Mouse (Mus musculus) ES-E14 (cell line): Measurements from ENCODE around the gene Rad51b. TPM values are rescaled to one million over a fixed set of nuclear protein-coding genes. Genes with fewer than 3 reads are reported as not detected.

ENCODE experiments used
- DNase-seq: peaks from one replicate; pipeline ENCODE4 v3.0.0-alpha.2; 2013; ENCODE audit warnings: low read depth, low spot score
- H3K27ac ChIP-seq: 2 replicates; pipeline ENCODE4 v1.5.1; 2012; ENCODE audit warnings: low read depth, mild to moderate bottlenecking, low read length, moderate library complexity, mixed read lengths; ENCODE audit not compliant: poor library complexity, insufficient read depth, severe bottlenecking
- H3K36me3 ChIP-seq: 2 replicates; pipeline ENCODE4 v1.6.1; 2012; ENCODE audit warnings: mild to moderate bottlenecking, low read length, moderate library complexity, mixed read lengths; ENCODE audit not compliant: control insufficient read depth, poor library complexity, insufficient read depth, severe bottlenecking
- H3K4me1 ChIP-seq, 2 experiments: fragments of 150-350 bp in 1 of 2; sonication (generic) in 1 of 2; 2 replicates each; pipeline ENCODE4 v1.6.1; 2012; ENCODE audit warnings: low read length in 2 of 2, mild to moderate bottlenecking in 1 of 2, mixed read lengths in 1 of 2; ENCODE audit not compliant: control insufficient read depth in 2 of 2, insufficient read depth in 2 of 2, poor library complexity in 1 of 2
- H3K4me3 ChIP-seq, 2 experiments: fragments of 150-350 bp in 1 of 2; sonication (generic) in 1 of 2; 2 replicates each; pipeline ENCODE4 v1.5.1; 2012; ENCODE audit warnings: low read length in 2 of 2, low read depth in 1 of 2, mild to moderate bottlenecking in 1 of 2, mixed read lengths in 1 of 2; ENCODE audit not compliant: insufficient read depth in 1 of 2, poor library complexity in 1 of 2, severe bottlenecking in 1 of 2
- H3K9ac ChIP-seq: 2 replicates; pipeline ENCODE4 v1.6.1; 2012; ENCODE audit warnings: low read depth, mild to moderate bottlenecking, low read length, mixed read lengths; ENCODE audit not compliant: poor library complexity, insufficient read depth, severe bottlenecking
- H3K9me3 ChIP-seq: fragments of 150-350 bp; sonication (generic); 2 replicates; pipeline ENCODE4 v1.6.1; 2012; ENCODE audit warnings: low read depth, mild to moderate bottlenecking, low read length; ENCODE audit not compliant: control insufficient read depth, insufficient read depth
- CHD2 ChIP-seq: IDR thresholded peaks from 2 replicates; pipeline ENCODE4 v1.6.1; 2014; ENCODE audit warnings: mild to moderate bottlenecking, low read depth, low read length, inconsistent platforms
- HCFC1 ChIP-seq: IDR thresholded peaks from 2 replicates; pipeline ENCODE4 v1.6.1; 2012; ENCODE audit warnings: low read length, inconsistent platforms, borderline replicate concordance; ENCODE audit not compliant: insufficient read depth
- MAFK ChIP-seq: IDR thresholded peaks from 2 replicates; pipeline ENCODE4 v1.6.1; 2014; ENCODE audit warnings: mild to moderate bottlenecking, low read depth, low read length, inconsistent platforms; ENCODE audit not compliant: insufficient read depth
- ZC3H11A ChIP-seq: IDR thresholded peaks from 2 replicates; pipeline ENCODE4 v1.6.1; 2012; ENCODE audit warnings: low read depth, mild to moderate bottlenecking, inconsistent platforms, low read length, borderline replicate concordance
- ZNF384 ChIP-seq: IDR thresholded peaks from 2 replicates; pipeline ENCODE4 v1.6.1; 2012; ENCODE audit warnings: low read depth, low read length, inconsistent platforms
- in situ Hi-C, 2 experiments: fragments of 600-800 bp; cut with MboI; formaldehyde crosslinking; loops; one replicate each; pipeline ENCODE4 v1.15.1; 2025; ENCODE audit warnings: low sequenced_read_pairs in 2 of 2, inconsistent platforms in 1 of 2; ENCODE audit not compliant: unreplicated experiment in 2 of 2
- total RNA-seq: library from RNA; depleted of rRNA; stranded (reverse); fragments of 300-350 nt; gene quantifications from 2 replicates; pipeline ENCODE4 v1.2.3, GENCODE M21; 2012

The Rad51b gene
- total RNA-seq, 1 experiment = 6.7 TPM

GRCm38 (mm10) chr12:79745225-79745624 is 448.1 kb downstream of the Rad51b start:
- Histone ChIP-seq H3K27ac (no peak overlapping the region), H3K4me1 (no peaks in the 10 kb centered on the region), H3K4me3 (no peak overlapping the region), H3K36me3 (no peaks in the 10 kb centered on the region), H3K9ac (no peak overlapping the region), H3K9me3 (no peaks in the 10 kb centered on the region)
- TF ChIP-seq HCFC1 (no peak), MAFK (no peak), CHD2 (no peak), ZNF384 (no peak), ZC3H11A (no peak)
- DNase-seq = no peak
- in situ Hi-C loops = no loop called here

GRCm38 (mm10) chr12:79745845-79746510 is 448.9 kb downstream of the Rad51b start:
- H3K4me3 ChIP-seq = no peak overlapping the region
- H3K9me3 ChIP-seq = no peaks in the 10 kb centered on the region
- TF ChIP-seq ZC3H11A (no peak), CHD2 (no peak), MAFK (no peak), ZNF384 (no peak), HCFC1 (no peak)
- DNase-seq = no peak
- in situ Hi-C loops = no loop called here
- no peak overlapping the region for H3K9ac ChIP-seq
- H3K27ac ChIP-seq = no peak overlapping the region
- H3K36me3 ChIP-seq = no peaks in the 10 kb centered on the region
- no peaks in the 10 kb centered on the region for H3K4me1 ChIP-seq

- Histone ChIP-seq H3K27ac (no peak overlapping the region), H3K9ac (no peak overlapping the region), H3K9me3 (no peaks in the 10 kb centered on the region), H3K4me3 (no peak overlapping the region), H3K36me3 (no peaks in the 10 kb centered on the region), H3K4me1 (peaks cover 0 to 2% of the 10 kb centered on the region in 2 experiments; a peak in 1 of 4 replicates)
- TF ChIP-seq ZC3H11A (no peak), MAFK (no peak), HCFC1 (no peak), CHD2 (no peak), ZNF384 (no peak)
- in situ Hi-C loops = no loop called here
- no peak for DNase-seq
Measured at GRCm38 (mm10) chr12:79747541-79747940, 450.5 kb downstream of the Rad51b start.

GRCm38 (mm10) chr12:79748862-79749261 is 451.8 kb downstream of the Rad51b start:
- DNase-seq = no peak
- H3K27ac ChIP-seq = no peak overlapping the region
- no peaks in the 10 kb centered on the region for H3K36me3 ChIP-seq
- no peaks in the 10 kb centered on the region for H3K9me3 ChIP-seq
- no peak overlapping the region for H3K4me3 ChIP-seq
- TF ChIP-seq ZNF384 = no peak
- no peak for TF ChIP-seq CHD2
- TF ChIP-seq HCFC1 = no peak
- H3K4me1 ChIP-seq = peaks cover 0 to 2% of the 10 kb centered on the region in 2 experiments; a peak in 1 of 4 replicates
- in situ Hi-C loops = no loop called here
- H3K9ac ChIP-seq = no peak overlapping the region
